Mouse (Mus musculus) testis, adult 2 months (tissue): ENCODE measurements around the gene Olfr649.

ENCODE experiments used
- CTCF ChIP-seq: fragments of 200-500 bp; IDR thresholded peaks from 2 replicates; pipeline ENCODE4 v1.5.1; 2012; ENCODE audit warnings: low read depth, mild to moderate bottlenecking, inconsistent platforms, low read length, moderate library complexity; ENCODE audit not compliant: control insufficient read depth, insufficient read depth, insufficient replicate concordance
- POLR2A ChIP-seq: fragments of 200-500 bp; IDR thresholded peaks from 2 replicates; pipeline ENCODE4 v1.6.1; 2012; ENCODE audit warnings: low read depth, mild to moderate bottlenecking, inconsistent platforms, low read length, moderate library complexity; ENCODE audit not compliant: control insufficient read depth

- TF ChIP-seq POLR2A: no peak
- no peak for TF ChIP-seq CTCF
These were observed 22.1 kb upstream of the Olfr649 start for GRCm38 (mm10) chr7:104217881-104218280.
